In genomic region chr11:112103252-112103651, GRCm38 (mm10) we compare ENCODE assay signal across 11 mouse cellular contexts.
DNase-seq lines count a peak whose midpoint lies in the region; ATAC-seq and TF ChIP-seq lines count a peak whose summit lies in the region.
"Had no signal": no experiment of that assay in that cellular context is flagged by ENCODE, and none has a peak within 500 bp of the region (broad histone marks: within the 10 kb centered on the region; RNA-seq: fewer than 3 reads in every experiment).

No protein-coding gene starts in this region.

- H3K9me3 ChIP-seq in heart, postnatal 0 days (replicated peaks; ENCODE audit: control insufficient read depth, low read length): no peaks in the 10 kb centered on the region
- no peaks in the 10 kb centered on the region for H3K9me3 ChIP-seq in heart, embryonic 12.5 days (replicated peaks)
- no peaks in the 10 kb centered on the region for H3K9me3 ChIP-seq in midbrain, postnatal 0 days (ENCODE audit: low read length)
- H3K9me3 ChIP-seq in midbrain, embryonic 11.5 days (ENCODE audit: control insufficient read depth, low read length): no peaks in the 10 kb centered on the region

- no peaks in the 10 kb centered on the region for H3K27me3 ChIP-seq in heart, postnatal 0 days (ENCODE audit: control insufficient read depth, insufficient read depth, low read length)
- no peaks in the 10 kb centered on the region for H3K27me3 ChIP-seq in heart, embryonic 12.5 days (replicated peaks)
- H3K27me3 ChIP-seq in midbrain, postnatal 0 days (ENCODE audit: insufficient read depth, low read length): no peaks in the 10 kb centered on the region
- no peaks in the 10 kb centered on the region for H3K27me3 ChIP-seq in midbrain, embryonic 11.5 days (ENCODE audit: control insufficient read depth, insufficient read depth, low read length)
- no peaks in the 10 kb centered on the region for H3K27me3 ChIP-seq in splenic B cell, adult 2 months (ENCODE audit: control insufficient read depth, insufficient read depth, low read length, poor library complexity, severe bottlenecking)

- WGBS in heart, postnatal 0 days: 36% methylated on average over 2 of the region's 2 CpGs
- WGBS in heart, embryonic 12.5 days: 46% methylated on average over 2 of the region's 2 CpGs
- 67% methylated on average over 2 of the region's 2 CpGs for WGBS in midbrain, postnatal 0 days
- 63% methylated on average over 2 of the region's 2 CpGs for WGBS in midbrain, embryonic 11.5 days

- no peak overlapping the region for H3K27ac ChIP-seq in heart, postnatal 0 days (ENCODE audit: low read depth)
- no peak overlapping the region for H3K27ac ChIP-seq in heart, embryonic 12.5 days (ENCODE audit: poor library complexity, severe bottlenecking)
- H3K27ac ChIP-seq in midbrain, postnatal 0 days (ENCODE audit: low read depth, low read length): no peak overlapping the region
- H3K27ac ChIP-seq in midbrain, embryonic 11.5 days (ENCODE audit: low read depth, low read length): no peak overlapping the region

- TF ChIP-seq EP300 in heart, postnatal 0 days (IDR thresholded peaks at IDR 0.05; ENCODE audit: low read depth): no peak

- ATAC-seq in heart, postnatal 0 days (ENCODE audit: insufficient read depth, low read depth): no peak
- no peak for ATAC-seq in heart, embryonic 12.5 days (ENCODE audit: insufficient number of reproducible peaks, low FRiP score)
- no peak for ATAC-seq in midbrain, postnatal 0 days (ENCODE audit: low FRiP score)
- ATAC-seq in midbrain, embryonic 11.5 days (ENCODE audit: low FRiP score): no peak

- H3K4me2 ChIP-seq in heart, postnatal 0 days (ENCODE audit: low read depth, low read length): no peak overlapping the region
- no peak overlapping the region for H3K4me2 ChIP-seq in heart, embryonic 12.5 days
- no peak overlapping the region for H3K4me2 ChIP-seq in midbrain, postnatal 0 days (ENCODE audit: low read depth, low read length, poor library complexity, severe bottlenecking)
- no peak overlapping the region for H3K4me2 ChIP-seq in midbrain, embryonic 11.5 days

- no peak overlapping the region for H3K4me3 ChIP-seq in heart, postnatal 0 days (ENCODE audit: low read depth, low read length)
- H3K4me3 ChIP-seq in heart, embryonic 12.5 days: no peak overlapping the region
- no peak overlapping the region for H3K4me3 ChIP-seq in midbrain, postnatal 0 days (ENCODE audit: low read depth, low read length)
- H3K4me3 ChIP-seq in midbrain, embryonic 11.5 days (ENCODE audit: low read depth, low read length): no peak overlapping the region

- H3K36me3 ChIP-seq in heart, postnatal 0 days (replicated peaks; ENCODE audit: control insufficient read depth, insufficient read depth, low read length): no peaks in the 10 kb centered on the region
- no peaks in the 10 kb centered on the region for H3K36me3 ChIP-seq in heart, embryonic 12.5 days
- H3K36me3 ChIP-seq in midbrain, postnatal 0 days (ENCODE audit: insufficient read depth, low read length): no peaks in the 10 kb centered on the region
- no peaks in the 10 kb centered on the region for H3K36me3 ChIP-seq in midbrain, embryonic 11.5 days (ENCODE audit: control insufficient read depth, insufficient read depth, low read length)
- no peaks in the 10 kb centered on the region for H3K36me3 ChIP-seq in splenic B cell, adult 2 months (ENCODE audit: control insufficient read depth, insufficient read depth, low read length, poor library complexity, severe bottlenecking)

- TF ChIP-seq CTCF in heart, postnatal 0 days (IDR thresholded peaks at IDR 0.05; ENCODE audit: low read depth): peak; percentile 49
- TF ChIP-seq CTCF in midbrain, postnatal 0 days (IDR thresholded peaks at IDR 0.05): peak; percentile 66
- peak; percentile 44; the same call in 1 of the 2 replicates for TF ChIP-seq CTCF in brain, embryonic 14.5 days (IDR thresholded peaks at IDR 0.05; ENCODE audit: borderline replicate concordance, extremely low read depth, insufficient read depth, insufficient read length)

- no peak for DNase-seq in heart, postnatal 0 days (ENCODE audit: low spot score)
- no peak for DNase-seq in midbrain, postnatal 0 days (ENCODE audit: low spot score)
- no peak for DNase-seq in midbrain, embryonic 11.5 days (ENCODE audit: low spot score, missing footprints)
- peak; percentile 27 for DNase-seq in brain, embryonic 14.5 days (ENCODE audit: low read depth)
- peak; percentile 32 for DNase-seq in splenic B cell, adult 2 months (ENCODE audit: low read depth, low spot score)
- no peak for DNase-seq in thymus, postnatal 4 days
- DNase-seq in cerebellum, postnatal 36 days: no peak
- DNase-seq: kidney, postnatal 10 days; lung, postnatal 36 days; right cerebral cortex, postnatal 14 days had no signal

- H3K4me1 ChIP-seq in heart, postnatal 0 days (ENCODE audit: control insufficient read depth, insufficient read depth): no peaks in the 10 kb centered on the region
- H3K4me1 ChIP-seq in heart, embryonic 12.5 days (replicated peaks): no peaks in the 10 kb centered on the region
- H3K4me1 ChIP-seq in midbrain, postnatal 0 days (ENCODE audit: insufficient read depth, low read length): no peaks in the 10 kb centered on the region
- H3K4me1 ChIP-seq in midbrain, embryonic 11.5 days (ENCODE audit: control insufficient read depth, insufficient read depth, low read length): no peaks in the 10 kb centered on the region

- H3K9ac ChIP-seq in heart, postnatal 0 days (replicated peaks; ENCODE audit: low read depth, low read length): no peak overlapping the region
- no peak overlapping the region for H3K9ac ChIP-seq in heart, embryonic 12.5 days
- H3K9ac ChIP-seq in midbrain, postnatal 0 days (replicated peaks; ENCODE audit: low read length, poor library complexity, severe bottlenecking): no peak overlapping the region
- H3K9ac ChIP-seq in midbrain, embryonic 11.5 days (ENCODE audit: low read length): no peak overlapping the region

- no peak for TF ChIP-seq POLR2A in brain, embryonic 14.5 days (IDR thresholded peaks at IDR 0.05; ENCODE audit: borderline replicate concordance, extremely low read depth, insufficient read depth, insufficient read length, poor library complexity, severe bottlenecking)

Comparison
In these comparisons a context has a peak if more than half of its experiments do, and no peak if none do; other contexts are left out.
1. DNase-seq: peak in brain, embryonic 14.5 days (single experiment) and splenic B cell, adult 2 months (single experiment); none in heart, postnatal 0 days (single experiment), midbrain, postnatal 0 days (single experiment), midbrain, embryonic 11.5 days (single experiment), thymus, postnatal 4 days (single experiment) and cerebellum, postnatal 36 days (0 of 2).
2. Peak in every context shown above with its lines, with median percentiles within 50 percentile points of each other: CTCF ChIP-seq.